Mouse (Mus musculus): ENCODE results near the gene Hdac7. TPM values are rescaled to one million over a fixed set of nuclear protein-coding genes. Genes with fewer than 3 reads are reported as not detected.

The Hdac7 gene
- polyA plus RNA-seq, 1 experiment from 2014 or later, result 210 TPM

GRCm38 (mm10) chr15:97787799-97788667, 56.3 kb downstream of the Hdac7 start:
- ChIA-PET CTCF (interaction anchor here (0.7 to 4.0 kb wide), 2 partner anchors 62 to 94 kb away, joined by 3 to 14 read pairs; no protein-coding TSS in a partner anchor), POLR2A (interaction anchor here (0.9 to 1.5 kb wide), 4 partner anchors 7 to 62 kb away, joined by 3 to 4 read pairs (median 4); no protein-coding TSS in a partner anchor)
- H3K27me3 ChIP-seq, result no peaks in the 10 kb centered on the region
- in situ Hi-C loops (cut with MboI; ENCODE audit: low pct_unique_long_range_greater_than_20kb), result no loop called here
- DNase-seq (ENCODE audit: low read depth, low spot score) (no peak), ATAC-seq (no peak)
- no peak for TF ChIP-seq CTCF (IDR thresholded peaks at IDR 0.05)

- H3K27me3 ChIP-seq, result no peaks in the 10 kb centered on the region
- DNase-seq (ENCODE audit: low read depth, low spot score), result no peak
- POLR2A ChIA-PET, result interaction anchor here (1.4 to 1.5 kb wide), 2 partner anchors 42 to 61 kb away, joined by 4 read pairs; no protein-coding TSS in a partner anchor
- in situ Hi-C loops (cut with MboI; ENCODE audit: low pct_unique_long_range_greater_than_20kb), result no loop called here
- TF ChIP-seq CTCF (IDR thresholded peaks at IDR 0.05), result no peak
- CTCF ChIA-PET, result interaction anchor here (1.3 to 4.0 kb wide), 3 partner anchors 11 to 63 kb away, joined by 3 to 14 read pairs (median 4); no protein-coding TSS in a partner anchor
- ATAC-seq, result no peak
These were observed 57.0 kb downstream of the Hdac7 start for GRCm38 (mm10) chr15:97787148-97787798.

DNA sequence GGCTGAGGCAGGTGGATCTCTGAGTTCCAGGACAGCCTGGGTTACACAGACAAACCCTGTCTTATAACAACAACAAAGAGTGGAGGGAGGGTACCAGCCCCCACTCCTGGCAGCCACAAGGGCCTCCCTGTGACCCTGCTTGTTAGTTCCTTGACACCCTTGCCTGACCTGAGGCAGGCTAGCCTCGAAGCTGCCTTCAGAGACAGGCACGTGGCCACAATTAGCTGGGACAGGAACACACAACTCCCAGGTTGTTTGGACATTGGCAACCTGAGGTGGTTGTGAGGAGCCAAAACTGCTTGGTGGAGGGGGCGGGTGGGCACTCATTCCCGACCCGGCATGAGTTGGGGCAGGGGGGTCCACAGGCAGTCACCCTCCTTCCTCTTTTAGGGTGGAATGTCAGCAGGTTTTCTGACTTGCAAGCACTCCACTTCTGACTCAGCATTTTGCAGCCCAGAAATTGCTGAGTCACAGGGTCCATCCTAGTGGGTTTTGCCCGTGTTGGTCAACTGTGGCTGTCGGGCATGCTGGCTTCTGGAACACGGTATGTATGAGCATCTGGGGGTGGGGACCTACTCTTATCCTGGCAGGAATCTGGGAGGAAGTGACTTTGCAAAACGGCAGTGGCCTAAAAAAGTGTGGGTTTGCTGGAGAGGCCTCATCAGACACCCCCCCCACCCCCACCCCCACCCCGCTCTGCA, 57.7 kb downstream of the Hdac7 start:
- CTCF ChIA-PET, result interaction anchor here (0.8 to 4.0 kb wide), 5 partner anchors 10 to 177 kb away, joined by 3 to 14 read pairs (median 4); partner anchors contain the start of gene Tmem106c
- ATAC-seq (no peak), DNase-seq (ENCODE audit: low read depth, low spot score) (no peak)
- POLR2A ChIA-PET, result no interaction called here
- no peak for TF ChIP-seq CTCF (IDR thresholded peaks at IDR 0.05)
- in situ Hi-C loops (cut with MboI; ENCODE audit: low pct_unique_long_range_greater_than_20kb), result no loop called here
- no peaks in the 10 kb centered on the region for H3K27me3 ChIP-seq

DNA sequence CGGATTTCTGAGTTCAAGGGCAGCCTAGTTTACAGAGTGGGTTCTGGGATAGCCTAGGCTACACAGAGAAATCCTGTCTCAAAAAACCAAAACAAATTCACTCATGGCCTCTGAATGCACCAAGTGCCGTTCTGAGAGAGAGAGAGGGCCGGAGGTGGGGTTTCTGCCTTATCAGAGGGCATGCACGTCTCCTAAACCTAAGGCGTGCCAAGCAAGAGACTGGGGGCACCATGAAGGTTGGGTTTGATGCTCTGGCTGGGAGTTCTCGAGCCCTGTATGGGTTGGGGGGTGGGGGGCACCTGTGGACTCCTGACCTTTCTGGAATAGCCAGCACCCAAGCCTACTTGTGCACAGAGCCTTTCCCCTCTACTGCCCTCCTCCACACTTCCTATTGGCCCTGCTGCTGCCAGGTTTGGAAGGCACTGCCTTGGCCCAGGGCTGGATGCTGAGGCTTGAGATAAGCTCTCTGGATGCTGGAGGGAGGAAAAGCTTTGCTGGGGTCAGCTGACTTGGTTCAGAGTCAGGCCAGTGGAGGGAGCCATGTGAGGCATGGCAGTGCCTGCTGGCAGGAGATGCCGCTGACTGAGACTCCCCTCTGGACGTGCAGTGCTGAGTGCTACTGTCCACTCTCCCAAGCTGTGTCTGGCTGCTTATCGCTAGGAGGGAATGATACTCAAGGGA, 58.4 kb downstream of the Hdac7 start:
- no peaks in the 10 kb centered on the region for H3K27me3 ChIP-seq
- ATAC-seq (no peak), DNase-seq (ENCODE audit: low read depth, low spot score) (no peak)
- POLR2A ChIA-PET, result interaction anchor here (0.5 kb wide), 1 partner anchor 13 kb away, joined by 3 read pairs; no protein-coding TSS in a partner anchor
- CTCF ChIA-PET, result interaction anchor here (0.8 to 4.0 kb wide), 5 partner anchors 9 to 178 kb away, joined by 3 to 14 read pairs (median 4); partner anchors contain the start of gene Tmem106c
- in situ Hi-C loops (cut with MboI; ENCODE audit: low pct_unique_long_range_greater_than_20kb), result no loop called here
- no peak for TF ChIP-seq CTCF (IDR thresholded peaks at IDR 0.05)

DNA sequence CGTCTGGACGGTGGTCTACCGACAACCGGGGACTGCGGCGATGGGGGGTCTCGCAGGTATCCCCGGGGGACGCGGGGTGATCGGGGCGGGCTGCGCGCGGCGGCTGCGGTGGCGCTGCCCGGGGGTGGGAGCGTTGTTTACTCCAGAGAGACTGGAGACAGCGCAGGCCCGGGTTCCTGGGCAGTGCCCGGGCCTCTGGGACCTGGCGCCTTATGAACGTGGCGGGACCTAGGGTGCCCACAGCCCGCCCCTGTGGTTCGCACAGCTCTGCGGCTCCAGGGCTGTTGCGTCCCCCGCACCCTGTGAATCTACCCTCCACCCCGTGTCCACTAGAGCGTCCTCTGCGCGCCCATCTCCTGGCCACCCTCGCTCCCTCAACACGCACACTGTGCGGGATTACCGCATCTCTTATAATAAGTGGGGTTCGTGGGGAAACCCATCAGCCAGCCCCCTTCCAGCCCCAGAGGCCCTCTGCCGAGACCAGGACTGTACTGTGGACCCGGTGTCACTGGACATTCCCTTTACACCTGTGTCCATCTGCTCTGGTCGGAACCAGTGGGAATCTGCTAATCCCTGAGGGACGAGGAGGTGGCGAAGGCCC, 59.6 kb downstream of the Hdac7 start:
- H3K27me3 ChIP-seq, result no peaks in the 10 kb centered on the region
- CTCF ChIA-PET, result interaction anchor here (0.9 to 3.3 kb wide), 10 partner anchors 11 to 65 kb away, joined by 3 to 28 read pairs (median 6); no protein-coding TSS in a partner anchor
- TF ChIP-seq CTCF (IDR thresholded peaks at IDR 0.05), result no peak
- no peak for DNase-seq (ENCODE audit: low read depth, low spot score)
- POLR2A ChIA-PET, result interaction anchor here (0.6 to 1.2 kb wide), 3 partner anchors 46 to 61 kb away, joined by 3 to 5 read pairs (median 4); no protein-coding TSS in a partner anchor
- in situ Hi-C loops (cut with MboI; ENCODE audit: low pct_unique_long_range_greater_than_20kb), result loop anchor here (5.0 kb wide), 2 partner anchors 67 to 178 kb away; partner anchors contain the start of gene Tmem106c
- peak; percentile 31 for ATAC-seq

GRCm38 (mm10) chr15:97784092-97784559, 60.2 kb downstream of the Hdac7 start:
- peak; percentile 80 for ATAC-seq
- no peak for DNase-seq (ENCODE audit: low read depth, low spot score)
- in situ Hi-C loops (cut with MboI; ENCODE audit: low pct_unique_long_range_greater_than_20kb), result loop anchor here (5.0 kb wide), 2 partner anchors 67 to 178 kb away; partner anchors contain the start of gene Tmem106c

DNA sequence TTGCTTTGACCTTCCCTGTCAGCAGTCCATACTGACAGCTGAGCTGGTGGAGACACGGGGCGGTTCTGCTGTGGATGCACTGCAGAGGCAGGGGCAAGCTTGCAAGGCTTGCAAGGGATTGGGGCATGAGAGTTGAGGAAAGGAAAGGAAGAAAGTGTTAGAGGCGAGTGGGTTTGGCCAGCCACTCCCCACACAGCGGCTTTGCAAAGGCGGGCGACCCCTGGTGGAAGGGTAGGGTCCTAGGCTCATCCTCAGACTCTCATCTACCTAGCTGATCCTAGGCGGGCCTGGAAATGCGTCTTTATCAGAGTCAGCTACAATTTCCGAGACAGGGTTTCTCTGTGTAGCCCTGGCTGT, 61.6 kb downstream of the Hdac7 start:
- CTCF ChIA-PET, result interaction anchor here (0.6 to 3.3 kb wide), 15 partner anchors 10 to 181 kb away, joined by 3 to 28 read pairs (median 4); no protein-coding TSS in a partner anchor
- H3K27me3 ChIP-seq, result no peaks in the 10 kb centered on the region
- in situ Hi-C loops (cut with MboI; ENCODE audit: low pct_unique_long_range_greater_than_20kb), result loop anchor here (5.0 kb wide), 2 partner anchors 65 to 180 kb away; partner anchors contain the start of gene Tmem106c
- no peak for TF ChIP-seq CTCF (IDR thresholded peaks at IDR 0.05)
- POLR2A ChIA-PET, result interaction anchor here (1.0 to 1.2 kb wide), 2 partner anchors 36 to 181 kb away, joined by 3 to 4 read pairs; partner anchors contain the start of gene Tmem106c
- DNase-seq (ENCODE audit: low read depth, low spot score) (no peak), ATAC-seq (no peak)

More at GRCm38 (mm10) chr15:97784092-97784559, 60.2 kb downstream of the Hdac7 start:
- no peaks in the 10 kb centered on the region for H3K27me3 ChIP-seq
- ChIA-PET POLR2A (interaction anchor here (0.6 to 1.2 kb wide), 4 partner anchors 46 to 180 kb away, joined by 3 to 5 read pairs (median 4); partner anchors contain the start of gene Tmem106c), CTCF (interaction anchor here (0.9 to 3.3 kb wide), 15 partner anchors 10 to 117 kb away, joined by 3 to 28 read pairs (median 5); no protein-coding TSS in a partner anchor)
- TF ChIP-seq CTCF (IDR thresholded peaks at IDR 0.05), result no peak

- no peaks in the 10 kb centered on the region for H3K27me3 ChIP-seq
- POLR2A ChIA-PET, result interaction anchor here (0.6 kb wide), 1 partner anchor 102 kb away, joined by 3 read pairs; no protein-coding TSS in a partner anchor
- CTCF ChIA-PET, result interaction anchor here (0.8 to 3.3 kb wide), 11 partner anchors 8 to 115 kb away, joined by 3 to 28 read pairs (median 4); no protein-coding TSS in a partner anchor
- in situ Hi-C loops (cut with MboI; ENCODE audit: low pct_unique_long_range_greater_than_20kb), result loop anchor here (5.0 kb wide), 2 partner anchors 65 to 180 kb away; partner anchors contain the start of gene Tmem106c
- TF ChIP-seq CTCF (IDR thresholded peaks at IDR 0.05), result no peak
- ATAC-seq (no peak), DNase-seq (ENCODE audit: low read depth, low spot score) (no peak)
These were observed 62.1 kb downstream of the Hdac7 start for GRCm38 (mm10) chr15:97781961-97782748.

Data from Patski (cell line).